29 mouse cellular contexts compared by ENCODE assay signal in the genomic region with DNA sequence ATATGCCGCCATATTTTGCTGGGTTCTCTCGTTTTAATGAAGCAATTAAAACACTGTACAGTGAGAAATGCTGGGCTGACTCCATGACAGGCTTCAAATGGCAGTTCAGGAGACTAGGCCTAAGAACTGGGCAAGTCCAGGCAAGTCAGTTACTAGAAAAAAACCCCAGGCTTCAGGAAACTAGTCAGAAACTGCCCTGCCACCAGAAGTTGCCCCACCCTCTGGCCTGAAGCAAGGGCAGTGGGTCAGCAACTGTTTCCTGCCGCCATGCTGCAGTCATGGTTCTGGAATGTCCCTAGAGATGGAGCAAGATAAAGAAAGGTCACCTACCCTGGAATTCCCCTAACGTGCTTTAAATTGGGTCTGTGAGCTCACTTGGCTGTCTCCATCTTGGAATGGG. TPM values are rescaled to one million over a fixed set of nuclear protein-coding genes. Genes with fewer than 3 reads are reported as not detected.
A peak's percentile ranks its signal among the peaks of the same experiment; 100 is the strongest.
DNase-seq lines count a peak whose midpoint lies in the region; ATAC-seq and TF ChIP-seq lines count a peak whose summit lies in the region.
"Had no signal": no experiment of that assay in that cellular context is flagged by ENCODE, and none has a peak within 500 bp of the region (broad histone marks: within the 10 kb centered on the region; RNA-seq: fewer than 3 reads in every experiment).

No protein-coding gene starts in this region.

- no peak overlapping the region for H3K27ac ChIP-seq in midbrain, embryonic 11.5 days (ENCODE audit: low read depth, low read length)
- H3K27ac ChIP-seq in midbrain, embryonic 16.5 days (ENCODE audit: low read length): no peak overlapping the region
- H3K27ac ChIP-seq in ES-E14 (ENCODE audit: insufficient read depth, low read depth, low read length, poor library complexity, severe bottlenecking): peak overlapping the region; percentile 75
- H3K27ac ChIP-seq in liver, postnatal 0 days (ENCODE audit: low read depth): no peak overlapping the region
- H3K27ac ChIP-seq: gastrocnemius, adult 2 months; hindbrain, embryonic 15.5 days; stomach, postnatal 0 days had no signal

- no peaks in the 10 kb centered on the region for H3K36me3 ChIP-seq in midbrain, embryonic 11.5 days (ENCODE audit: control insufficient read depth, insufficient read depth, low read length)
- no peaks in the 10 kb centered on the region for H3K36me3 ChIP-seq in midbrain, embryonic 16.5 days (ENCODE audit: control insufficient read depth, insufficient read depth, low read length)
- H3K36me3 ChIP-seq in ES-E14 (ENCODE audit: control insufficient read depth, insufficient read depth, low read length, poor library complexity, severe bottlenecking): no peaks in the 10 kb centered on the region
- no peaks in the 10 kb centered on the region for H3K36me3 ChIP-seq in liver, postnatal 0 days (replicated peaks; ENCODE audit: insufficient read depth, low read length)
- H3K36me3 ChIP-seq: hindbrain, embryonic 15.5 days had no signal

- no peaks in the 10 kb centered on the region for H3K9me3 ChIP-seq in midbrain, embryonic 11.5 days (ENCODE audit: control insufficient read depth, low read length)
- no peaks in the 10 kb centered on the region for H3K9me3 ChIP-seq in midbrain, embryonic 16.5 days (replicated peaks; ENCODE audit: control insufficient read depth, low read length, poor library complexity, severe bottlenecking)
- no peaks in the 10 kb centered on the region for H3K9me3 ChIP-seq in ES-E14 (ENCODE audit: control insufficient read depth, insufficient read depth, low read depth, low read length)
- no peaks in the 10 kb centered on the region for H3K9me3 ChIP-seq in liver, postnatal 0 days (ENCODE audit: low read length)
- H3K9me3 ChIP-seq: hindbrain, embryonic 15.5 days; megakaryocyte, embryonic 14.5 days had no signal

- 82% methylated on average over 4 of the region's 4 CpGs for WGBS in midbrain, embryonic 11.5 days
- WGBS in midbrain, embryonic 16.5 days: 84% methylated on average over 4 of the region's 4 CpGs
- WGBS in liver, postnatal 0 days (ENCODE audit: insufficient replicate concordance): 65% methylated on average over 4 of the region's 4 CpGs

- H3K4me2 ChIP-seq in midbrain, embryonic 11.5 days: no peak overlapping the region
- no peak overlapping the region for H3K4me2 ChIP-seq in midbrain, embryonic 16.5 days (ENCODE audit: low read length)
- no peak overlapping the region for H3K4me2 ChIP-seq in liver, postnatal 0 days (ENCODE audit: low read depth, low read length)
- H3K4me2 ChIP-seq: hindbrain, embryonic 15.5 days; liver, embryonic 11.5 days had no signal

- TF ChIP-seq CTCF in liver, postnatal 0 days (IDR thresholded peaks at IDR 0.05; ENCODE audit: low read depth): no peak

- ATAC-seq in midbrain, embryonic 11.5 days (ENCODE audit: low FRiP score): no peak
- ATAC-seq in midbrain, embryonic 16.5 days: no peak
- ATAC-seq in liver, postnatal 0 days: no peak
- ATAC-seq: activated CD4-positive, CD25-positive, alpha-beta regulatory T cell, adult 4 months; CD4-positive, CD25-positive, alpha-beta regulatory T cell, adult 4 months had no signal

- TF ChIP-seq EP300 in liver, postnatal 0 days (IDR thresholded peaks at IDR 0.05; ENCODE audit: low read depth): no peak

- H3K4me1 ChIP-seq in midbrain, embryonic 11.5 days (ENCODE audit: control insufficient read depth, insufficient read depth, low read length): no peaks in the 10 kb centered on the region
- no peaks in the 10 kb centered on the region for H3K4me1 ChIP-seq in midbrain, embryonic 16.5 days (ENCODE audit: control insufficient read depth, insufficient read depth, low read length)
- H3K4me1 ChIP-seq in ES-E14 (ENCODE audit: control insufficient read depth in 2 of 2, insufficient read depth in 2 of 2, low read length in 2 of 2, poor library complexity in 1 of 2): peaks cover 0 to 7% of the 10 kb centered on the region in 2 experiments; a peak in 2 of 4 replicates
- H3K4me1 ChIP-seq in liver, postnatal 0 days (ENCODE audit: insufficient read depth): no peaks in the 10 kb centered on the region
- H3K4me1 ChIP-seq: hindbrain, embryonic 15.5 days had no signal

- H3K9ac ChIP-seq in midbrain, embryonic 11.5 days (ENCODE audit: low read length): no peak overlapping the region
- no peak overlapping the region for H3K9ac ChIP-seq in midbrain, embryonic 16.5 days (ENCODE audit: low read depth, low read length)
- peak overlapping the region; percentile 50; the same call in 1 of the 2 replicates for H3K9ac ChIP-seq in ES-E14 (ENCODE audit: insufficient read depth, low read depth, low read length, poor library complexity, severe bottlenecking)
- no peak overlapping the region for H3K9ac ChIP-seq in liver, postnatal 0 days (replicated peaks)
- H3K9ac ChIP-seq: hindbrain, embryonic 15.5 days had no signal

- no peaks in the 10 kb centered on the region for H3K27me3 ChIP-seq in midbrain, embryonic 11.5 days (ENCODE audit: control insufficient read depth, insufficient read depth, low read length)
- no peaks in the 10 kb centered on the region for H3K27me3 ChIP-seq in midbrain, embryonic 16.5 days (ENCODE audit: control insufficient read depth, insufficient read depth, low read depth, low read length)
- no peaks in the 10 kb centered on the region for H3K27me3 ChIP-seq in liver, postnatal 0 days (ENCODE audit: insufficient read depth, low read length)
- H3K27me3 ChIP-seq: hindbrain, embryonic 15.5 days had no signal

- H3K4me3 ChIP-seq in midbrain, embryonic 11.5 days (ENCODE audit: low read depth, low read length): no peak overlapping the region
- no peak overlapping the region for H3K4me3 ChIP-seq in midbrain, embryonic 16.5 days (ENCODE audit: low read depth, low read length)
- no peak overlapping the region for H3K4me3 ChIP-seq in ES-E14 (ENCODE audit: insufficient read depth in 1 of 2, low read depth in 1 of 2, low read length in 2 of 2, poor library complexity in 1 of 2, severe bottlenecking in 1 of 2)
- no peak overlapping the region for H3K4me3 ChIP-seq in liver, postnatal 0 days (ENCODE audit: low read depth, low read length)
- H3K4me3 ChIP-seq: gastrocnemius, adult 2 months; hindbrain, embryonic 15.5 days; megakaryocyte, embryonic 14.5 days had no signal

- in situ Hi-C loops in ES-E14 (cut with MboI; ENCODE audit: low sequenced_read_pairs in 2 of 2, unreplicated experiment in 2 of 2): no loop called here

- peak; percentile 36 to 52 for DNase-seq in adrenal gland, postnatal 36 days
- DNase-seq in adrenal gland, postnatal 4 days (ENCODE audit: low spot score in 2 of 2): no peak
- peak; percentile 41 for DNase-seq in midbrain, embryonic 11.5 days (ENCODE audit: low spot score, missing footprints)
- DNase-seq in ES-E14 (ENCODE audit: low read depth, low spot score): no peak
- DNase-seq in induced T-regulatory cell, adult 2 months (ENCODE audit: low read depth): peak; percentile 20
- no peak for DNase-seq in liver, postnatal 0 days
- no peak for DNase-seq in heart, adult 18-20 months
- DNase-seq: cerebellum, adult 11 months; cerebellum, postnatal 25 days; gastrocnemius, adult 2 months; heart, postnatal 4 days; kidney, adult 18-20 months; lung, adult 2 months; right cerebral cortex, postnatal 4 days had no signal

TF ChIP-seq in ES-E14, 5 proteins besides CTCF, POLR2A, EP300 and RAD21:
- no peak for TF ChIP-seq CHD2 (IDR thresholded peaks at IDR 0.05; ENCODE audit: low read depth, low read length)
- peak; percentile 72 for TF ChIP-seq ZNF384 (IDR thresholded peaks at IDR 0.05; ENCODE audit: low read depth, low read length)
- TF ChIP-seq ZC3H11A (IDR thresholded peaks at IDR 0.05; ENCODE audit: borderline replicate concordance, low read depth, low read length): no peak

RNA-seq across cellular contexts. Expression of a gene that starts 9.5 kb away (rescaled TPM):
- 10 to 100 TPM; 37.3 to 43.0 TPM for total RNA-seq in adrenal gland, postnatal 36 days (2021)
- 10 to 100 TPM; 48.6 to 50.3 TPM for total RNA-seq in adrenal gland, postnatal 4 days (2021)
- polyA plus RNA-seq in midbrain, embryonic 11.5 days (2014; fragmentation: Nextera tagmentation; extraction: Ambion mirVana): 44.4 and 49.4 TPM in 2 replicates
- 60.2 and 63.5 TPM in 2 replicates for polyA plus RNA-seq in midbrain, embryonic 16.5 days (2015; fragmentation: Nextera tagmentation; extraction: Ambion mirVana)
- 9.0 and 12.5 TPM in 2 replicates for total RNA-seq in ES-E14 (2012; rRNA removed)
- polyA plus RNA-seq in liver, postnatal 0 days (2015; fragmentation: Nextera tagmentation; extraction: Ambion mirVana): 23.6 and 24.1 TPM in 2 replicates
- total RNA-seq in heart, adult 18-20 months (2021): 100 to 1,000 TPM; 107 to 122 TPM

RNA-seq across cellular contexts. Expression of a gene that starts 11.0 kb away (rescaled TPM):
- under 1 TPM; 0.50 to 0.92 TPM for total RNA-seq in adrenal gland, postnatal 36 days (2021)
- total RNA-seq in adrenal gland, postnatal 4 days (2021): 1 to 10 TPM; 2.0 TPM
- 12.7 TPM in 2 replicates for polyA plus RNA-seq in midbrain, embryonic 11.5 days (2014; fragmentation: Nextera tagmentation; extraction: Ambion mirVana)
- 118 and 146 TPM in 2 replicates for polyA plus RNA-seq in midbrain, embryonic 16.5 days (2015; fragmentation: Nextera tagmentation; extraction: Ambion mirVana)
- total RNA-seq in ES-E14 (2012; rRNA removed): 0.32 and 0.80 TPM in 2 replicates
- polyA plus RNA-seq in liver, postnatal 0 days (2015; fragmentation: Nextera tagmentation; extraction: Ambion mirVana): not detected in 2 replicates
- under 1 TPM; 0.39 to 0.50 TPM for total RNA-seq in heart, adult 18-20 months (2021)
- total RNA-seq: gastrocnemius, adult 2 months; granulocyte monocyte progenitor cell, adult 5-6 weeks; neutrophil, adult 5-6 weeks had no signal
- polyA plus RNA-seq: liver, embryonic 11.5 days had no signal

RNA-seq across cellular contexts. Expression of a gene that starts 39.4 kb away (rescaled TPM):
- not detected for total RNA-seq in adrenal gland, postnatal 36 days (2021)
- total RNA-seq in adrenal gland, postnatal 4 days (2021): not detected
- not detected in 2 replicates for polyA plus RNA-seq in midbrain, embryonic 11.5 days (2014; fragmentation: Nextera tagmentation; extraction: Ambion mirVana)
- not detected in 2 replicates for polyA plus RNA-seq in midbrain, embryonic 16.5 days (2015; fragmentation: Nextera tagmentation; extraction: Ambion mirVana)
- not detected in 2 replicates for total RNA-seq in ES-E14 (2012; rRNA removed)
- not detected in 2 replicates for polyA plus RNA-seq in liver, postnatal 0 days (2015; fragmentation: Nextera tagmentation; extraction: Ambion mirVana)
- total RNA-seq in heart, adult 18-20 months (2021): not detected
- total RNA-seq: gastrocnemius, adult 2 months; granulocyte monocyte progenitor cell, adult 5-6 weeks; heart, postnatal 4 days; layer of hippocampus, postnatal 14 days; midbrain, postnatal 0 days; neutrophil, adult 5-6 weeks had no signal
- polyA plus RNA-seq: activated CD4-positive, CD25-positive, alpha-beta regulatory T cell, adult 4 months; CD4-positive, CD25-positive, alpha-beta regulatory T cell, adult 4 months; forebrain, embryonic 11.5 days; heart, embryonic 14.5 days; hindbrain, embryonic 15.5 days; limb, embryonic 11.5 days; liver, embryonic 11.5 days; lung, adult 2 months; midbrain, postnatal 0 days; stomach, postnatal 0 days; thymus, postnatal 0 days had no signal

Comparison
In these comparisons a context has a peak if more than half of its experiments do, and no peak if none do; other contexts are left out.
1. DNase-seq: peak in adrenal gland, postnatal 36 days (2 of 2), midbrain, embryonic 11.5 days (single experiment) and induced T-regulatory cell, adult 2 months (single experiment); none in adrenal gland, postnatal 4 days (0 of 2), ES-E14 (single experiment), liver, postnatal 0 days (single experiment) and heart, adult 18-20 months (0 of 2).